Mouse (Mus musculus) megakaryocyte, embryonic 14.5 days (primary cell): Measurements from ENCODE around the gene Fh1.

Experiments used
- FLI1 ChIP-seq: IDR thresholded peaks from 2 replicates; pipeline ENCODE4 v1.6.1; 2012; ENCODE audit warnings: low read length, inconsistent platforms, mixed read lengths
- GATA1 ChIP-seq: IDR thresholded peaks from 3 replicates; pipeline ENCODE4 v1.6.1; 2012; ENCODE audit warnings: mixed read lengths, low read length, inconsistent platforms, borderline replicate concordance

DNA sequence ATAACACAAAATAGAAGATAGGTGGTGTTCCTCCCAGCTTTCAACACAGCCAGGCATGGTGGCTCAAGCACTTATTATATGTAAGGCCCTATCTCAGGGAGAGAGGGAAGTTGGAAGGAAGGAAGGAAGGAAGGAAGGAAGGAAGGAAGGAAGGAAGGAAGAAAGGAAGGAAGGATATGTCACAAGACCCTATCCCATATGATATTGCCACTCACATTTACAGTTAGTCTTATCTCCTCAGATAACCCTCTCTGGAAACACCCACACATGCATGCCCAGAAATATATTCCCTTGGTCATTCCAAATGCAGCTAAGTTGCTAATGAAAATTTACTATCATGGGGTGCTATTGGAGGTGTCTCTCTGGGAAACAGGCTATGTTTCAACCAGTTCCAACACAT is 63.6 kb downstream of the Fh1 start:
- no peak for TF ChIP-seq FLI1
- TF ChIP-seq GATA1: no peak
